Comparison of ENCODE assay signal across 25 mouse cellular contexts in genomic region chr4:104025117-104025694, GRCm38 (mm10).
"Had no signal": no experiment of that assay in that cellular context is flagged by ENCODE, and none has a peak within 500 bp of the region (broad histone marks: within the 10 kb centered on the region; RNA-seq: fewer than 3 reads in every experiment).

No protein-coding gene starts in this region.

- H3K4me1 ChIP-seq: heart, embryonic 13.5 days; heart, embryonic 15.5 days; hindbrain, embryonic 13.5 days; hindbrain, embryonic 15.5 days; kidney, embryonic 15.5 days; limb, embryonic 13.5 days had no signal

- H3K9ac ChIP-seq: forebrain, postnatal 0 days; heart, embryonic 13.5 days; heart, embryonic 15.5 days; hindbrain, embryonic 13.5 days; hindbrain, embryonic 15.5 days; kidney, embryonic 15.5 days; limb, embryonic 13.5 days had no signal

- H3K27me3 ChIP-seq: heart, embryonic 13.5 days; heart, embryonic 15.5 days; hindbrain, embryonic 13.5 days; hindbrain, embryonic 15.5 days; kidney, embryonic 15.5 days; limb, embryonic 13.5 days had no signal

- H3K4me3 ChIP-seq: heart, adult 2 months; heart, embryonic 13.5 days; heart, embryonic 15.5 days; hindbrain, embryonic 13.5 days; hindbrain, embryonic 15.5 days; kidney, embryonic 15.5 days; limb, embryonic 13.5 days had no signal

- DNase-seq: forebrain, postnatal 0 days; gastrocnemius, postnatal 14 days; gastrocnemius, postnatal 36 days; heart, adult 11 months; heart, adult 2 months; heart, postnatal 14 days; heart, postnatal 36 days; kidney, adult 11 months; kidney, adult 2 months; kidney, adult 9 months; kidney, postnatal 14 days; kidney, postnatal 36 days; layer of hippocampus, adult 9-11 months; layer of hippocampus, postnatal 36 days; left cerebral cortex, postnatal 4 days had no signal

- H3K9me3 ChIP-seq: heart, embryonic 13.5 days; heart, embryonic 15.5 days; hindbrain, embryonic 13.5 days; hindbrain, embryonic 15.5 days; kidney, embryonic 15.5 days; limb, embryonic 13.5 days had no signal

- H3K36me3 ChIP-seq: heart, embryonic 13.5 days; heart, embryonic 15.5 days; hindbrain, embryonic 13.5 days; hindbrain, embryonic 15.5 days; kidney, embryonic 15.5 days; limb, embryonic 13.5 days had no signal

- ATAC-seq: forebrain, postnatal 0 days; hindbrain, postnatal 0 days; intestine, embryonic 16.5 days had no signal

- H3K4me2 ChIP-seq: heart, embryonic 11.5 days; heart, embryonic 13.5 days; heart, embryonic 15.5 days; hindbrain, embryonic 13.5 days; hindbrain, embryonic 15.5 days; kidney, embryonic 15.5 days; limb, embryonic 13.5 days had no signal

- H3K27ac ChIP-seq: heart, adult 2 months; heart, embryonic 13.5 days; heart, embryonic 15.5 days; hindbrain, embryonic 13.5 days; hindbrain, embryonic 15.5 days; hindbrain, postnatal 0 days; kidney, embryonic 15.5 days; kidney, postnatal 0 days; limb, embryonic 13.5 days had no signal
